Mouse (Mus musculus) thymus, adult 2 months (tissue): ENCODE measurements around the gene Slc8a1.

Experiments used
- CTCF ChIP-seq: fragments of 200-500 bp; IDR thresholded peaks from 2 replicates; pipeline ENCODE4 v1.5.1; 2012; ENCODE audit warnings: mild to moderate bottlenecking, control low read depth, low read length, moderate library complexity, borderline replicate concordance; ENCODE audit not compliant: control insufficient read depth, poor library complexity, insufficient read depth; ENCODE audit errors: extremely low read depth
- POLR2A ChIP-seq: fragments of 200-500 bp; IDR thresholded peaks from 2 replicates; pipeline ENCODE4 v1.6.1; 2012; ENCODE audit warnings: mild to moderate bottlenecking, low read length, control low read depth, moderate library complexity; ENCODE audit not compliant: control insufficient read depth, poor library complexity, insufficient read depth; ENCODE audit errors: extremely low read depth

DNA sequence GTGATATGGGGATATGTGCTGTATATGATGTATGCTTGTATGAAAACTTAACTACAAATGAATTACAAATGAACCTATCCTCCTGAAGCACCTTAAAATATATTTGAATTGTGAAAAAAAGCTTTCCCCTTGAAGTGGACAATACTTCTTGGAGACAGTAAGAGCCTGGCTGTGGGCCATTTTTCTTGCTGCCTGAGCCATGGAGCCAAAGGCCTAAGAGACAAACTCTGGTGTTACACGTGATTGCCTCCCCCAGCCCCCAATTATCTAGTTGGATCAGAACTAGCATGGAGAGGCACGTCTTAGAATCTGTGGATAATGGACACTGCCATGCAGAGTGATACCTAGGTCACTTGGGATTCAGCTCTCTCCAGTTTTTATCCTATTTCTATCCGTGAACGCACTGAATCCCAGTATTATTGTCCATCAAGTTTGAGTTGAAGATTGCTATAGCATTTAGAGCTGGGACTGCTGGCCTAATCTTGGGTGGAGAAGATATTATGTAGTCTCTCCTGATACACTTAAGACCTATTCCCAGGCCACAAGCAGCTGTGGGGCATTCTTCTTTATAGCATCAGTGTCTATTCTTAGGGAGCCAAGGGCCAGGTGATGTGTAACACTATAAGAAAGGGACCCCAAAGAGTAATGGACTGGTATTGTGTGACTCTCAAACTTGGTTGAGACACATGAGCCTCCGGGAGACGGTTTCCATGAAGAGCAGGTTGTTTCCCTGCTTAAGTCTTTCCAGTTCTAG, 321.6 kb downstream of the Slc8a1 start:
- TF ChIP-seq CTCF (no peak), POLR2A (no peak)
